Mouse (Mus musculus) spleen, postnatal 4 days (tissue): ENCODE results near the gene Rsu1.
"Not testable (repeated sequence)": the region's sequence is repeated elsewhere in the genome, so short reads cannot be mapped to it uniquely, and the experiment has no call there.

ENCODE experiments used
- DNase-seq, 2 experiments: peaks; one replicate each; pipeline ENCODE4 v3.0.0; 2022; ENCODE audit warnings: low spot score in 2 of 2

The Rsu1 gene

DNA sequence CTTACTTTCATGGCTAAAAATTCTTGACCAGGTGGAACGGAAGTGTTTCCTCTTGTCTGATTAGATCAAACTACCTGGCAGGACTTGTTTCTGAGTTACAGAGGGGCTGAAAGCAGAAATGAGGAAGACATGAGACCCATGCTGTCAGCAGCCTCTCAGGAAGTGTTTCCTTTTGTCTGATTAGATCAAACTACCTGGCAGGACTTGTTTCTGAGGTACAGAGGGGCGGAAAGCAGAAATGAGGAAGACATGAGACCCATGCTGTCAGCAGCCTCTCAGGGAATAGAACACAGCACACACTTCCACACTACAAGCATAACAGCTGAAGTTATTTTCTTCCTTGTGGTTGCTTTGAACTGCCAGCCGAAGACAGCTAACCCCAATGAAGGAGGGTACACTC is 46.7 kb downstream of the Rsu1 start:
- no peak for DNase-seq

DNA sequence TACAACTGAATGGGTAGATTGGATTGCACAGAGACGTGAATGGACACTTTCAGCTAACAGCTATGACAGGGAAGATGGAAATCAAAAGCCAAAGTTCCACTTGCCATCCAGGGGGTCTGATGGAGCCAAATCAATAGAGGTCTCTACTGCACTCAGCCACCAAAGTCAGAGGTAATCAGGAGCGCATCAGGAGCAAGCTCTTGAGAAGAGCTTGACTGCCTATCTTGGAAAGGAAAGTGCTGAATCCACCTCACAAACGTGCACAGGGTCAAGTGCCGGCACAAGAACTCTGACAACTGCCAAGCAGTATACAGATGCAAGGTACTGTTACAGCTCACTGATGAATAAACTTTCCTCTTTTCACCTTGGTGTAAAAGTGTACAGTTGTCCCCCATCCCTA is 47.8 kb downstream of the Rsu1 start:
- no peak for DNase-seq

DNA sequence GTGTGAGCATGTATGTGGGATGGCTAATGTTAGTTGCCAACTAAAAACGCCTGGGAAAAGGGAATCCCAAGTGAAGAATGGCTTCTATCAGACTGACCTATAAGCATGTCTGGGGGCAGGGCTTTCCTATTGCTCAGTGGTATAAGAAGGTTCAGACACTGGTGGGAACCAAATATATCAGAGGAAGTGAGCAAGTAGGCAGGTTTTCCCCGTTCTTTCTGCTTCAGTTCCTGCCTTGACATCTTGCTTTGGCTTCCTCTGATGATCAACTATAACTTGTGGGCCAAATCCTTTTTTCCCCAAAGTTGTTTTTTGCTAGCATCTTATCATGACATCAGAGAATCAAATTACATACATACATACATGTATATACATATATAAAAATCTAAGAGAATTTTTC is 51.1 kb downstream of the Rsu1 start:
- no peak for DNase-seq

DNA sequence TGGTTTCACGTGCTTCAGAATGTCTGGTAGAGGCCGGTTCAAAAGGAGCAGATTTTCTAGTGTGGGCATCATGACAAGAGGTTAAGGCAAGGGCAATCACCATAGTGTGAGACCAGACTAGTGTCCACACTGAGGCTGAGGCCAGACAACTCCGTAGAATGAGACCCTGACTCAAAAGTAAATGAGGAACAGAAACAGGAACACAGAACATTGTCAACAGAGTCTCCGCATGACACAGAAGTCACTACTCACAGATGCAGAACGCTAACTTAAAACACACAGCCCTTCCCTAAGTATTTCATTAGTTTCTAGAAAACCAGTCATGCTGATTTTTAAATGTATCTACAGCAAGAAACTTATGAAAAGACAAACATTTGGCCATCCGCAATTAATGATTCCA is 53.1 kb downstream of the Rsu1 start:
- DNase-seq: no peak

DNA sequence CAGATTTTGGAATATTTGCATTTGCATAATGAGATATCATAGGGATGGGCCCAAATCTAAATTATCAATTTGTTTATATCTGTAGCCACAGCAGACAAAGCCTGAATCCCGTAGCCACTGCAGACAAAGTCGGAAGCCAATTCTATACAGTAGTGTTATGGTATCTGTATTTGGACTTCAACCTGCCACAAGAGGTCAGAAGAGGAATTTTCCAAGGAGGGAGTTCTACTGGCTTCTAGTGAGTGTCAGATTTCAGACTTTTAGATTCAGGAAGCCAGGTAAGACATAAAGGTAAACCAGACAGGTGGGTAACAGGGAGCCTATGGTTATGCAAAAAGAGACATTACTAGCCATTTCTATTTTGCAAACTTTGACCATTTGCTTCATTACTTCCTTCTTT is 64.4 kb downstream of the Rsu1 start:
- no peak for DNase-seq

DNA sequence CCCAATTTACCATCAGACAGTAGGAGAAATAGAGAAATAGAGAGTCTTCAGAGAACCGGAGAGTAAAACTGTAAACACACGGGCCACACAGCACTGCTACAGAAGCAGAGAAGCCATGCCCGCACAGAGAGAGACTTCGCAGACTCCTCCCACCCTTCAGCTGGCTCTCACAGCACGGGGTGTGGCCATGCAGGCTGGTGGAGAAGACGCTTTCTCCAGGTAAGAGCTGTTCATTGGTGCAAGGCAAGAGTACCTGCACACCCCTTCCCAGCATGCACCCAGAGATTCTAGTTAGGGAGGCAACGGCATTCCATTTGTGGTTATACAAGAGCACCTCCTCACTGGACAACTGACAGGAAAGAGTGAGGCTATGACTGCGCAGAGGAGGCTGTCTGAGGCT is 64.8 kb downstream of the Rsu1 start:
- no peak for DNase-seq

DNA sequence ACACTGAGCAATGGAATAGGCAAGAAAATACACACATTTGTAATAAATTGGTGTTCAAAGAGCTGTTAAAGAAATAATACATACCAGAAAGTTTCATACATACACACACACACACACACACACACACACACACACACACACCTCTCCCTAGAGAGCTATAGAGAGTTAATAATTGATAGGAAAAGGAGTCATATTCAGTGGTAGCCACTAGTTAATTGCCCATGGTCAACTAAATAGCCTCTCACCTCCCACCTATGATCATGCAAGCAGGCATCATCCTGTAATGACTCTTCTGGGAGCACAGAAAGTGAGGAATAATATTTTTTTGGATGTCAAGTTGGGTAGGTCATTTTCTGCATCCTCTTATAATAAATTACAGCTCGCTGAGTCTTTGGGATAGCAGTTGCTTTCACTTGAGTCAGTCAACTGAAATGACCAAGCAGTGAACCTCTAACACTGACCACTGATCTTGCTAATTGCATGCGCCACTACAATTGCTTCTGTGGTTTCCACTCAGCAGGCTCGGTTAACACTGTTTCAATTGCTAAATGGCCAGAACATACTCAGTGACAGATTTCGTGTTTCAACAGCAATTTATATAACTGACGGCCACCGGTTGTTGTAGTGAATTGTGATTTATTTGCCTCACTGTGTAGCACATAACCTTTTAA is 68.3 kb downstream of the Rsu1 start:
- DNase-seq: no peak

DNA sequence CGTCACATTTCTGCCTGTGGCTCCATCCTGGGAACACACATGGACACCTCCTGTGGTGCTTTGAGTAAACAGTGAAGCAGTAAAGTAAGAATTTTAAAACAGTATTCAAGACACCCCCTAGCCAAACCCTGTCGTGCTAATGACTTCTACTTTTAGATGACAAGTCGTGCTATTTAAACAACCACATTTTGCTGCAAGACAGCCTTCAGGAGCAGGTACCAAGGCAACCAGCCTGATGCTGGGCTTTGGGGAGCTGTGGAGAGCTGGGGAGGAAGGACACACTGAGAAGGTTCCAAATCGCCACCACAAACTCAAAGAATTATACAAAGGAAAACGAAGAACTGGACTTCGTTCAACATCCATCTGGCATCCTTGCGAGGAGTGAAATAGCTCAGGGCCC is 71.5 kb downstream of the Rsu1 start:
- DNase-seq: no peak

DNA sequence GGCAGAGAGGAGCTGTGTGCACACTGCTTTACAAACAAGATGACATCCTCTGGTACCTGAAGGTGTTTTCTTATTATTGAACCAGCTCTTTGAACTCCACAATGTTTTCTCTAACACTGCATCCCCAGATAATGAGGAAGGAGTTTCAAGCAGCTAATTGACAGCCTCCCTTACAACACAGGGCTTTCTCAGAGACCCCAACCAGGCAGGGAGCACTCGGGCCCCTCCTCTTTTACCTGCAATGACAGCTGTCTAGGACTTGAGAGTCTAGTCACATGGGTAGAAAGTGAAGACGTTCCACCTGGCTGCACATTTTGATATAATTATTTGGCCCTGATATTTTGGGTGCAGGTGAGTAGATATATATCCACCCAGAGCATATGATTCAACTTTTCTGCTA is 72.2 kb downstream of the Rsu1 start:
- no peak for DNase-seq

DNA sequence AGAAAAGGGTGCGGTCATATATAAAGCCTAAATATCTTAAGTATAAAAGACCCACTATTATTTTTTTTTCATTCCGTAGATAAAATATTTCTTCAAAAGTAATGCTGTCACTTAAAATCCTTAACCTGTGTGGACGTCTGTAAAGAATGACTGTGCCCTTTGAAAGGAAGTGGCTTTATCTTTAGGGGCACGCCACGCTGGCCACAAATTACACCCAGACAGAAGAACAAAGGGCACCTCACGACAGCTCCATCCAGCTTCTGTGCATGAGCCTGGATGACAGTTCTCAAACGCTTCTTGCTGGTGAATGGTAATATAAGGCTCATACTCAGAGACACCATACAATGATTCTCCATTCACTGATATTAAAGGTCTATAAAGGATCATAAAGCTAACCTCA is 75.7 kb downstream of the Rsu1 start:
- DNase-seq: no peak

DNA sequence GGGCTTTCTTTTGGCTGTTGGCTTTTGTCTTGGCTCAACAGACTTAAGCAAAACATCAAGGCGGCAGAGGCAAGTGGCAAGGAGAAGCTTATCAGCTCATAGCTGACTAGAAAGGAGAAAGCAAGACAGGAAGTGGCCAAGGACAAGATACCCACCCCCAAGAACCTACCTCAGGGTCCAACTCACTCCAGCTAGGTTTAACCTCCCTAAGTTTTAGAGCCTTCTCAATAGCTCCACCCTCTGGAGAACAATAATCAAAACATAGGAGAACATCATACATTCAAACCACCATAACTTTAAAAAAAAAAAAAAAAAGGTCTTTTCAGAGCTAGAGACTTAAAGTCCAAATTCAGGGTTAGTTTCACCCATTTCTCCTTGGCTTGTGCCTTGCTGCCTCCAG is 79.1 kb downstream of the Rsu1 start:
- DNase-seq: no peak

DNA sequence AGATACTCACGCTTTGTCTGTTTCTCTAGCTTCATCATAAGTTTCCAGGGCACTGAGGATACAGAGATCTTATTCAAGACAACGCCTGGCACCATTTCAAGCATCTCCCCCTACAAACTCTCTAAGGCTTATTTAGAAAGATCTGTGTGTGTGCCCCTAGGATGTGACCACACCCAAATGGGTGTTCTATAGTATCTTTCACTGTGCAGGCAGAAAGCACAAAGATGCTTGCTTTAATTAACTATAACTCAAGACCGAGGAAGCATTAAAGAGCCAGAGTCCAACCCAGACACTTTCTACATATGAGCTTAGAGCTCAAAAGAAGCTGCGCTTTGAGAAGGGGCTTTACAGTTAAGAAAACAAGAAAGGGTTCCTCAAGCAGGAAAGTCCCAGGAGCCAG is 80.4 kb downstream of the Rsu1 start:
- DNase-seq: no peak

DNA sequence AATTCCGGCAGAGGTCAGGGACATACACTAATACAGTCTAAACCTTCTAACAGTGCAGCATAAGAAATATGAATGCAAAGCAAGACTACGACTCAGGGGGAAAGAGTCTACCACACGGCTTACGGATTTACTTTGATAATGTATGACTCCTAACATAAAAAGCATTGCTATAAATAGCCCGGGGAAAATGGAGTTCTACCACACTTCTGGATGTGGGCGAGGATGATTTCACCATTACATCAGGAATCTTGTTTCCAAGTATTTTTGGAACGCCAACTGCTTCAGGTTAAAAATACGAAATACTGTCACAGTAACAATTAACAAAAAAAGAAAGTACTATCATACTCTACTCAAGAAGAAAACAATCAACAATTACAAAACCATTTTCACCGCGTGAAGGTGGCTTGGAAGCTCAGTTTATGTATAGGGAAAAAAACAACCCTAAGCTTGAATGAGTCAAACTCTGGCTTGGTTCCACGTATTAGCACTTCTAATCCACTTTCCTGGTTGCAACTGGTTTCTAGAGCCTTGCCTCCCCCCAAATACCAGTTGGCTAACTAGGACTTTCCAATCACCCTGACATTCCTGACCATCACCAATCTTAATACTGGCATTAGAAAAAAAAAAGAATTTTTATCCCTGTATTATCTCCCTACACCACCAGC is 82.3 kb downstream of the Rsu1 start:
- no peak for DNase-seq

DNA sequence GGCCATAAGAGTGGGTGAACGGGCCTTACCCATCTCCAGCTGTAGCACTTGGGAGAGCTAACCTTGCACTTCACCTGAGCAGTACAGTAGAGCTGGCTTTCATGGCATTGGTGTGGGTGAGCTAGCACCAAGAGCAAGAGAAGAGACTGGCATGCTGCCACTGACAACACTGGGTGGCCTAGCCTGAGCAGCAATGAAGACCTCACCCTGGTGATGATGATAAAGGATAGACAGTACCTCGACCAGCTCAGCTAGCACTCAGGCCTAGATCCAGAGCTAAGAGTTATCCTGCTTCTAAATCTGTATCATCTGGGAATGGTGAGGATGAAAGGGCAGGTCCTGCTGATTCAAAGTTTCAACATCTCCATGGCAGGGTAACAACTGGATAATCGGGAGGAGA is 88.1 kb downstream of the Rsu1 start:
- peak in 1 of 2 experiments; percentile 49 for DNase-seq

DNA sequence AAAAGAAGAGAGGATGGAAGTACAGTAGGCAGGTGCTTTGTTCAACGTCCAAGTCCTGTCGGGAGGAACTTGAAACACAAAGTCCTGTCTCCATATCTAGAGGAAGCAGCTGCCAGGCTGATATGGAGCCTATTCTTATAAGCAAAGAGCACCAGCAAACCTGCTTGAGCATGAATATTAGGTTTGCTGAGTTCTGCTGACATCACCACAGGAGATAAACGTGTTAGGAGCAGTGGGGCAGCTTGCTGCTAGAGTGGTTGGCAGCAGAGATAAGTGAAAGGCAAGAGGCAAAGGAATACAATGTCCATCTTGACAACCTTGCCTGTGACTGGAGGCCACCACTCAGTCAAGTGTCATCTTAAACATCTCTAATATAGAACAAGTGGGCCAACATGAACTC is 89.3 kb downstream of the Rsu1 start:
- DNase-seq: not testable (repeated sequence)

DNA sequence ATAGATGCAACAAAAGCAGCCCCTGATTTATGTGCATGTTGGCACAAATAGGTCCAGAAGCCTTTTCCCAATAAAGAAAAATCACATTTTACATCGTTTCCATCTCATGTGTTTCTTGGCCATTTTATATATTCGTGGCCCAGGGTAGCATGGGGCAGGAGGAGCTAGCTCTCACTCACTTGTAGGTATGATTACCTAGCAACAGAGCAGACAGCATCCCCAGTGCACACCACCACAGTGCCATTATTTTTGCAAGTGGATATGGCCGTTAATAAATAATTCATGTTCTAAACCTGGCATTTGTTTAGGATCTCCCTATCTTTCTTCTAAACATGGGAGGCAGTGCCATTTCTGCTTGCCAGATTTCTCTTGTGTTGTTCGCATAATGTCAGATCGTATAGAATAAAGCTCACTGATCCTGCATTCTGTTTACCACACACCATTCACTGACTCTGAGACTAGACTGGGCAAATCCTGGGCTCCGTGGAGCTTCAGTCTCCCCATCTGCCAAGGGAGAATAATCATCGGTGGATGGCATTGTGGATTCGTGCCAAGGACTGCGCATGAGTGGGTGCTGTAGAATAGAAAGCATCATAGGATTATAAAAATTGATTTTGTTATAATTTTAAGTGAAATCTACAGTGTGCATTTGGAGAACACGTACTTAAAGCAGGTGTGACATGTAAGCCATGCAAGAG is 93.4 kb downstream of the Rsu1 start:
- no peak for DNase-seq

DNA sequence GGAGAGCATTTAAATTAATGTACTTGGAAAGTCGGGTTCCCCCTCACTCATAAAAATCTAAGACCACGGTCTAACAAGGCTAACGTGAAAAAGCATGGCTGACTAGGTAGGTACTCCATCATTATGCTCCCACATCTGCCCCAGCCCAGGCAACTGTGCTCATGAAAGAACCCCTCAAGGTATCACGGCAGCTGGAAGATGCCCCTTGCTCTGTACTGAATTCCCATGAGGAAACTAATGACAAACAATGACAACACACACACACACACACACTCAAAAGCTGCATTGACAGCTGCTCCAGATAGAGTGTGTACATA is 95.0 kb downstream of the Rsu1 start:
- DNase-seq: no peak

DNA sequence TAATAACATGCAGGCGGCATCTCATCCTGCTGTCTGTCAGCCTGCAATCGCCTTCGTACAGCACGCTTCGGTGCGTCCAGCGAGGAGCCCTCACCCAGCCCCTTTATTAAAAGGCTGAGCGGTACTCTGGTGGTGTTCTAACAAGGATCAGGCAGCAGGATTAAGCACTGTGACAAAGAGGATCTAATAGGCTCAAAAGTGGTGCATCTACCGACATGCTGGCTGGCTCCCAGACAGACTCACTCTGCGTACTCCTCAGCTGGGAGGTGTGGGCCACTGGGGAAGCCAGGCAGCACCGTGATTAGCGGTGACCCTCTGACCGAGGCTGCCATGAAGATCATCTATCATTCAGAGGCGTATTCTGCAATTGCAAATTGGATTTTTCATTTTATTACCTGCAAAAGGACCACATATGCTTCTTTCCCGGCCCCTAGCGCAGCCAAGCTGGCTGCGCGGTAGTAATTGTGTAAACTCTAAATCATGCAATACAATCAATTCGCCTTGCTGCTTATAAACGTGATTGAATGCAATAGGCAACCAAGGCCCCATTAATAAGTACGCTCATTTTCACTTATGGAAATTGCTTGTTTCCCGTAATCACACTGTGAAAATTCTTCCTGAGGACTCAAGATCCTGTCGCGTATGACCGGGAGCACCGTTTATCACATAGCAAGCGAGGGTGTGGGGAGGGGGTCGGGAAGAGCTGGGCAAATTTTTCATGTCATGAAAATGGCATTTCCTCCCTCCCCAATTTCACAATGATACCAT is 95.5 kb downstream of the Rsu1 start:
- no peak for DNase-seq

DNA sequence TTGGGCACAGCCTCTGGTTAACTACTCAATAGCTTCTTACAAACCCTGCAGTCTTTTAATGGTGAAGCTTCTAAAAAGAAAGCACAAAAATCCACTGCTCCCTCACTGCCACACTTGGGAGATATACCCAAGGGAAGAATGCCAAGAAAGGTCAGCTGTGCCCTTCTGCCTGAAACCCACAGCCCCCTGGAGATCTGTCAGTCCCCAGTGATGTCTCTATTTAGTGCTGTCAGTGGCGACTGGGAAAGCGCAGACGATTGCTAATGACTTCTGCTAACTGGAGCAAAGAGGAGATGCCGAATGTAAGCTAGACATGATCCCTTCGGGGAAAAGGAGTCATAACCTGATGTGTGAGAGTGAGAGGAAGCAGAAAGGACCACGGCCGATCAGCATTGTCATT is 96.8 kb downstream of the Rsu1 start:
- DNase-seq: no peak

DNA sequence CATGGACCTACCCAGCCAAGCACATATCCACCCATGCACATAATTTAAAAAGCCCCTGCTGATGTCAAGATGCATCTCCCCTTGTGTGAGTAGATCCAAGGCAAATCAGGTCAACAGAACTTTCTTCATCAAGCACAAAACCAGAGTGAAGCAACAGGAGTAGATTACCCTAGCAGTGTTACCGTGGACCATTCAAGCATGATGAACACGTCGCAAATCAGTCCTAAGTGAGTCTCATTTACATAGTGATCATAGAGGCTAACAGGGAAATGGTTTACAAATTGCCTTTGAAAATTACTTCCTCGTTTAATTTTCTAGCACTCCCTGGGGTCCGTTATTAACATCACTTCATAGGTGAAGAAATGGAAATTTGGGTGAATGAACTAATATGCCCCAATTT is 100.6 kb downstream of the Rsu1 start:
- no peak for DNase-seq

DNA sequence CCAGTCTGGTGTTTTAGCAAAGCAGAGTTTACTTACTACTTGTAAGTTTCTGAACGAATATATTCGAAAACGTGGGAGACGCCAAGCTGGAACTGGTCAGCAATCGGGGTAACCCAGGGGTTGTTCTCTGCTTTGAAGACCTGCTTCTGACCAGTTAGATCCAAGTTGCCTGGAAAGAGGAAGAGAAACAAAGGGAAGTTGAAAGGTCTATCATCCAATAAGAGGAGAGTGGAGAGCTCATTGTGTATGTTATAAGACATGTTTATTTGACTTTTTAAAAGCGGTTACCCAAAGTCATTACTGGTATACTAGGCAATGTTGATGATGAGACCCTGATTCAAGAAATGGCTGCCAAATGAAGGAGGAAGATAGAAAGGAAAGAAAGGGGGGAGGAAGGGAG is 101.3 kb downstream of the Rsu1 start:
- DNase-seq: no peak

DNA sequence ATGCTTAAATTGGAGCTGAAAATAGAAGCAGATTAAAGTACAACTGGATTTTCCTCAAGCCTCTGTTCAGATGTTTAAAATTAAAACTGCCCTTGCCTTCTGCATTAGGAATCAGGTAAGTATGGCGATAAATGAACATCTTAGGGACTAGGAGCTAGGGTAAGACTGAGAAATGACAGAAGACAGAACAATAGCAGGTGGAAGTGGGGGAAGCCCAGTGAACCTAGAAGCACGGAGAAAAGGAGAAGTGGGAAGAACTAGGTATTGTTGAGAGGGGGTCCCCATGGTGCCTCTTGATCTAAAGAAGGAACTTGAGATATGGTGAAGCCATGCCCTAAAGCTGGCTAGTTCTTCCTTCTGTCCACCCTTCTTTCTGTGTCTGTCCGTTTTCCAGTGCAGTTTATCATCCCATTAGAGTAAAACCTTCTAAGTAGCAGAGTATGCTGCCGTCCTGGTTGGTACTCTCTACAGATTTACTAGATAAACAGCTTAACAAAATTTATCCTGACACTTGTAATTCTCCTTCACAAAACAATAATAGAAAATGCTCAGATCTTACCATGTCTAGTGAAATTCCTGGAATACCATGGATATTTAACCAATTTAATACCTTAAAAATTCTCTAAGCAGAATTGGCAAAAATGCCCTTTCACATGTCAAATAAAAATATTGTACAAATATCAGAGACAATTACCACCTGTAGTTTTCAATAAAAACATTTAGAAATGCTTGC is 101.9 kb downstream of the Rsu1 start:
- DNase-seq: no peak
